Mouse (Mus musculus) stomach, embryonic 15.5 days (tissue): ENCODE measurements around the gene Arntl2. TPM values are rescaled to one million over a fixed set of nuclear protein-coding genes. Genes with fewer than 3 reads are reported as not detected.

Experiments
- ATAC-seq: fragments of 200-750 bp; cut with Nextera tagmentation; 2 replicates; pipeline ENCODE4 v1.8.0; 2017; ENCODE audit warnings: low read depth, moderate number of reproducible peaks, moderate TSS enrichment; ENCODE audit not compliant: insufficient read depth, low FRiP score
- H3K27ac ChIP-seq: fragments of 300-500 bp; sonication (generic); 2 replicates; pipeline ENCODE4 v1.5.1; 2015; ENCODE audit warnings: mild to moderate bottlenecking, inconsistent platforms
- H3K27me3 ChIP-seq: fragments of 300-500 bp; sonication (generic); replicated peaks from 2 replicates; pipeline ENCODE4 v1.6.1; 2015; ENCODE audit warnings: inconsistent platforms
- H3K36me3 ChIP-seq: fragments of 300-500 bp; sonication (generic); 2 replicates; pipeline ENCODE4 v1.6.1; 2015; ENCODE audit warnings: inconsistent platforms
- H3K4me1 ChIP-seq: fragments of 300-500 bp; sonication (generic); 2 replicates; pipeline ENCODE4 v1.6.1; 2015; ENCODE audit warnings: inconsistent platforms
- H3K4me2 ChIP-seq: fragments of 300-500 bp; sonication (generic); 2 replicates; pipeline ENCODE4 v1.6.1; 2015; ENCODE audit warnings: mild to moderate bottlenecking, inconsistent platforms
- H3K4me3 ChIP-seq: fragments of 300-500 bp; sonication (generic); replicated peaks from 2 replicates; pipeline ENCODE4 v1.5.1; 2015; ENCODE audit warnings: inconsistent platforms
- H3K9ac ChIP-seq: fragments of 300-500 bp; sonication (generic); 2 replicates; pipeline ENCODE4 v1.6.1; 2015; ENCODE audit warnings: inconsistent platforms
- H3K9me3 ChIP-seq: fragments of 300-500 bp; sonication (generic); 2 replicates; pipeline ENCODE4 v1.6.1; 2016; ENCODE audit warnings: inconsistent platforms
- WGBS: fragments of 180-500 bp; shearing (Covaris S2); methylation state at CpG from one replicate; pipeline ENCODE4 v1.1.7; 2015; 5-methylcytosine and 5-hydroxymethylcytosine counted together
- polyA plus RNA-seq: library from polyadenylated mRNA; unstranded; fragments of >200 nt; fragmentation: Nextera tagmentation; extraction: Ambion mirVana; gene quantifications from 2 replicates; pipeline ENCODE4 v1.2.1, GENCODE M21; 2015

Gene Arntl2
- polyA plus RNA-seq, 1 experiment from 2014 or later, result 8.4 TPM

- no peaks in the 10 kb centered on the region for H3K9me3 ChIP-seq
- no peak for ATAC-seq
- H3K4me3 ChIP-seq, result no peak overlapping the region
- H3K36me3 ChIP-seq, result no peaks in the 10 kb centered on the region
- H3K27ac ChIP-seq, result no peak overlapping the region
- WGBS, result 50% methylated on average over 13 of the region's 13 CpGs
- H3K9ac ChIP-seq, result no peak overlapping the region
- no peak overlapping the region for H3K4me2 ChIP-seq
- H3K4me1 ChIP-seq, result no peaks in the 10 kb centered on the region
- H3K27me3 ChIP-seq, result no peaks in the 10 kb centered on the region
Measured at GRCm38 (mm10) chr6:146881896-146882770, 86.3 kb downstream of the Arntl2 start.

Other genes starting within 250 kb of the Arntl2 start
- 98.5 and 101 TPM in 2 replicates for gene Fgfr1op2, start 218.9 kb upstream of the Arntl2 start, polyA plus RNA-seq
- gene Ints13, start 218.2 kb upstream of the Arntl2 start, polyA plus RNA-seq, result 53.8 and 64.5 TPM in 2 replicates
- gene Med21, start 153.5 kb upstream of the Arntl2 start, polyA plus RNA-seq, result 133 and 140 TPM in 2 replicates
- gene Tm7sf3, start 153.2 kb upstream of the Arntl2 start, polyA plus RNA-seq, result 31.7 and 36.1 TPM in 2 replicates
- 20.6 and 21.3 TPM in 2 replicates for gene Stk38l, start 71.1 kb upstream of the Arntl2 start, polyA plus RNA-seq
- not detected in 2 replicates for gene Smco2, start 54.0 kb downstream of the Arntl2 start, polyA plus RNA-seq
- 40.9 and 42.8 TPM in 2 replicates for gene Ppfibp1, start 92.4 kb downstream of the Arntl2 start, polyA plus RNA-seq
- 0.12 and 0.18 TPM in 2 replicates for gene 1700034J05Rik, start 158.4 kb downstream of the Arntl2 start, polyA plus RNA-seq
- gene Rep15, start 236.5 kb downstream of the Arntl2 start, polyA plus RNA-seq, result 2.6 and 3.2 TPM in 2 replicates
- gene Mrps35, start 246.7 kb downstream of the Arntl2 start, polyA plus RNA-seq, result 124 and 125 TPM in 2 replicates